Mouse (Mus musculus): ENCODE measurements around the gene Fam102a.
A peak's percentile ranks its signal among the peaks of the same experiment; 100 is the strongest.

Gene Fam102a

GRCm38 (mm10) chr2:32517233-32517867, 17.8 kb upstream of the Fam102a start:
- no peak for DNase-seq

GRCm38 (mm10) chr2:32520034-32520990, 14.8 kb upstream of the Fam102a start:
- no peak for DNase-seq

GRCm38 (mm10) chr2:32524536-32525031, 10.5 kb upstream of the Fam102a start:
- DNase-seq, result no peak

GRCm38 (mm10) chr2:32525816-32526215, 9.3 kb upstream of the Fam102a start:
- no peak for DNase-seq

GRCm38 (mm10) chr2:32527468-32527966, 7.6 kb upstream of the Fam102a start:
- DNase-seq, result no peak

- no peak for DNase-seq
Observed at GRCm38 (mm10) chr2:32528326-32528725, 6.8 kb upstream of the Fam102a start.

- no peak for DNase-seq
Observed at GRCm38 (mm10) chr2:32530479-32530878, 4.7 kb upstream of the Fam102a start.

- DNase-seq, result no peak
Observed at GRCm38 (mm10) chr2:32533163-32533562, 2.0 kb upstream of the Fam102a start.

- DNase-seq, result no peak
Observed at GRCm38 (mm10) chr2:32534061-32534732, 935 bp upstream of the Fam102a start.

GRCm38 (mm10) chr2:32535501-32535991, 414 bp downstream of the Fam102a start:
- DNase-seq, result peak; percentile 66

- peak; percentile 66 for DNase-seq
Observed at GRCm38 (mm10) chr2:32536086-32536633, 1.0 kb downstream of the Fam102a start.

- DNase-seq, result peak; percentile 51
Observed at GRCm38 (mm10) chr2:32536634-32537359, 1.7 kb downstream of the Fam102a start.

- DNase-seq, result no peak
Observed at GRCm38 (mm10) chr2:32537360-32537905, 2.3 kb downstream of the Fam102a start.

GRCm38 (mm10) chr2:32537941-32538340, 2.8 kb downstream of the Fam102a start:
- DNase-seq, result no peak

GRCm38 (mm10) chr2:32538461-32538860, 3.3 kb downstream of the Fam102a start:
- no peak for DNase-seq

GRCm38 (mm10) chr2:32539452-32539981, 4.4 kb downstream of the Fam102a start:
- no peak for DNase-seq

- peak; percentile 67 for DNase-seq
Observed at GRCm38 (mm10) chr2:32541333-32541908, 6.3 kb downstream of the Fam102a start.

- DNase-seq, result no peak
Observed at GRCm38 (mm10) chr2:32541986-32542573, 6.9 kb downstream of the Fam102a start.

GRCm38 (mm10) chr2:32543031-32543449, 7.9 kb downstream of the Fam102a start:
- no peak for DNase-seq

GRCm38 (mm10) chr2:32546951-32547350, 11.8 kb downstream of the Fam102a start:
- DNase-seq, result no peak

All from cerebellum, adult 11 months (tissue).